Mouse (Mus musculus) brain, adult 2 months (tissue): Measurements from ENCODE around the gene C330021F23Rik.
"Not testable (repeated sequence)": the region's sequence is repeated elsewhere in the genome, so short reads cannot be mapped to it uniquely, and the experiment has no call there.

ENCODE experiments used
- DNase-seq: peaks from one replicate; pipeline ENCODE4 v3.0.0; 2011; ENCODE audit warnings: low read depth, low spot score

C330021F23Rik gene

DNA sequence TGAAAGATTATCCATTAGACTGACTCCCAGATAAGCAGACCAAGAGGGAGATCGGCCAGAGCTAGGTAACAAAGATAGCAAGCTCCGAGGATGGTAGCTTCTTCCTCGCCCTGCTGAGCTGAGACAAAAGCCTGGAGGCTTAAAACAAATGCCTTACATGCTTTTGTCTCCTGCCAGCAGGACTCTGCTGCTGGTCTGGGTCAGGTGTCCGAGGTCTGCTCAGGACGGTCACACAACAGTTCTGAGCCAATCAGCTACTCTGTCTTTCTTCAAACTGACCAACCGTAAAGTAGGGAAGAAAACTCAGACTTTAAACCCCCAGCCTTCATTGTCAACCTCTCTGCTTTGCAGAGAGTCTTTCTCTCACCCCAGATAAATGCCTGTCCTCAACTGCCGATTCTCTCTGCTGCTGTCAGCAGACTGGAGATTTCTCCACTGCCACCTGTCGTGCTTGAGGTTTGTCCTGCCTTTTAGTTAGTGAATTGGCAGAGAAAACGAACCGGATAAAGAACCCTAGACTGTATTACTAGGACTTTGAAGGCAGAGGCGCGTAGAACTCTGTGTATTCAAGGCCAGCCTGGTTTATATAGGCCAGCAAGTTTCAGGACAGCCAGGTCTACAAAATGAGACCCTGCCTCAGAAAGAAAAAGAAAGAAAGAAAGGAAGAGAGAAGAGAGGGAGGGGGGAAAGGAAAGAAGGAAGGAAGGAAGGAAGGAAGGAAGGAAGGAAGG lies at the start of gene C330021F23Rik:
Gene C330021F23Rik, plus strand, starts transcription at position 350 of the 731 bp plus-strand sequence.
- no peak for DNase-seq

DNA sequence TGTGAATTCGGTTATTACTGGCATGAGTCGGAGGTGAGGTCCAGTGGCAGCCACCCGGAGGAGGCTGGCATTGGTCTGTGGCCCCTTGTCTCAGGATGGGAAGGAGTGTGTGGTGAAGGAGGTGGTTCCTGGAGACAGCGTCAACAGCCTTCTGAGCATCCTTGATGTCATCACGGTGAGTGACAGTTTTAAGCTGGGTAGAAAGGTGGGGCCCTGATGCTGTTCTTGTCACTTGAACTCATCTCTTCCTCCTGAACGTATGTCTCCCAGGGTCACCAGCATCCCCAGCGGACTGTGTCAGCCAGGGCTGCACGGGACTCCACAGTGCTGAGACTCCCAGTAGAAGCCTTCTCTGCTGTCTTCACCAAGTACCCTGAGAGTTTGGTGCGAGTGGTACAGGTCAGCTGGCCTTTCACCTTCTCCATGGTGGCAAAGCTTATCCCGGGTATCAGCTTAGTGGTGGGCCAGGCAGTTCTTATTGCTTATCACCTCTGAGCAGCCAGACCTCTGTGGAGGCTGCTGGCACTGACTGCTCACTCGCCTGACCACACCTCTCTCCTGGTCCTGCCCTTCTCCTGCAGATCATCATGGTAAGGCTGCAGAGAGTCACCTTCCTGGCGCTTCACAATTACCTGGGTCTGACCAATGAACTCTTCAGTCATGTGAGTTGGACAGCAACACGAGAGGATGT lies 45.6 kb upstream of the C330021F23Rik start:
- no peak for DNase-seq

DNA sequence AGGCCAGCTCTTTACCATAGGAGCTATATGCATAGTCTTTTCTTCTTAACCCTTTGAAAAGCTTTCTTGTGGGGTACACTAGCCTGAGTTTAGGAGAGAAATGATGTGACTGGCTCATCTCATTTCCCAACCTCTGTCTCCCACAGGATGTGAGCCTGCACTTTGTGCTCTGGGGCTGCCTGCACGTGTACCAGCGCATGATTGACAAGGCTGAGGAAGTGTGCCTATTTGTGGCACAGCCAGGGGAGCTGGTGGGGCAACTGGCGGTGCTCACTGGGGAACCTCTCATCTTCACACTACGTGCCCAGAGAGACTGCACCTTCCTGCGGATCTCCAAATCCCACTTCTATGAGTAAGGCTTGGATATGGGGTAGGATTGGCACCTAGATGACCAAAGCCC lies 37.0 kb upstream of the C330021F23Rik start:
- DNase-seq: no peak

DNA sequence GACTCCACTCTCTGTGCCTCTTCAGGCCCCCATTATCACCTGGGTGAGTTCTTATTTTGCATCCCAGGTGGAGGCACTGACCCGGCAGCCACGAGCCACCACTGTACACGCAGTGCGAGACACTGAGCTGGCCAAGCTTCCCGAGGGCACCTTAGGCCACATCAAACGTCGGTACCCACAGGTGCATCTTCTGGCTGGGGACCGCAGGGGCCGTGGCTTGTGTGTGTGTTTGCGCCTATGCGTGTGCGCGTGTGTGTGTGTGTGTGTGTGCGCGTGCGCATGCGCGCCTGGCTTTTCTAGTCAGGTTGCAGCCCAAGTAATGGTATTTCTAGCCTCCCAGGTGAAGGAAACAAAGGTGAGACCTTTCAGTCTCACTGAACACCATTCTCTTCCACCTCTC lies 35.9 kb upstream of the C330021F23Rik start:
- DNase-seq: no peak

DNA sequence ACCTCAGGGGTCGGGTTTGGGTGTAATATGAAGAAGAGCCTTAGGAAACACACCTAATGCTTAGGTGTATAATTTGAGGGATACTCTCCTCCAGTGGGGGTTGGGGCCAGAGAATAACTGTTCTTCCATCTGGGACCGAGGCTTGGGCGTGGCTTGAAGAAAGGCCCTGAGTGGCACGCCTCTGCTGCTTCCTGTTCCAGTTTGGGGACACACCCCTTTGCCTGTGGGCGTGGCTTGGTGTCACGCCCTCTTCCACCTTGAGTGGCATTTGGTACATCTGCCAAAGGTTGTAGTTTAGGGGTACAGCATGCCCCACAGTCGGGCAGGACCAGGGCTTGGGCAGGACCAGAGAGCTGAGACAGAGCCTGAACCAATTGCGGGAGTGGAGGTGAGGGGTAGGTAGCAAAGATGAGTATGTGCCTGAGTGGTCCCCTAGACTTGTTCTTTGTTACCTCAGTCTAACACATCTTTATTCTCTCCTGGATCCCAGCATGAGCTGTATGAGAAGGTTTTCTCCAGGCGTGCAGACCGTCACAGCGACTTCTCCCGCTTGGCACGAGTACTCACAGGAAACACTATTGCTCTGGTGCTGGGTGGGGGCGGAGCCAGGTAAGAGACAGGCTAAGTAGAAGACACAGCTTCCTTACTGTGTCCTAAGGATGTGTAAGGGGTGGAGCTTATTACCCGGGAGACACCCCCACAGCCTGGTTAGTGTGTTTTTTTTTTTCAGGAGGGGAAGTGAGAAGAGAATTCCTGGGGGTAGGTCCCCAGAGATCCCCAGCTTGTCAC lies 31.5 kb upstream of the C330021F23Rik start:
- DNase-seq: no peak

DNA sequence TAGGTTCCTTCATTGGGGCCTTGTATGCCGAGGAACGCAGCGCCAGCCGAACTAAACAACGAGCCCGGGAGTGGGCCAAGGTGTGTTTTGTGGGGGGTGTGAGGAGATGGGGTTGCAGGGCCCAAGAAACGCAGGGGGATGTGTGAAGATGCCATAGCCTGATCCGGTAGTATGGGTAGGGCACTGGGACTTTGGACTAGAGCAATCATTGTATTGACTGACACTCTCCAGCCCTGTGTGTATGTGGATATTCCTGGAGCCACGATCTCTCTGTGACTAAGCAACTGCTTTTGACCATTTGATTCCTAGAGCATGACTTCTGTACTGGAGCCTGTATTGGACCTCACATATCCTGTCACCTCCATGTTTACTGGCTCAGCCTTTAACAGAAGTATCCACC lies 30.9 kb upstream of the C330021F23Rik start:
- DNase-seq: no peak

DNA sequence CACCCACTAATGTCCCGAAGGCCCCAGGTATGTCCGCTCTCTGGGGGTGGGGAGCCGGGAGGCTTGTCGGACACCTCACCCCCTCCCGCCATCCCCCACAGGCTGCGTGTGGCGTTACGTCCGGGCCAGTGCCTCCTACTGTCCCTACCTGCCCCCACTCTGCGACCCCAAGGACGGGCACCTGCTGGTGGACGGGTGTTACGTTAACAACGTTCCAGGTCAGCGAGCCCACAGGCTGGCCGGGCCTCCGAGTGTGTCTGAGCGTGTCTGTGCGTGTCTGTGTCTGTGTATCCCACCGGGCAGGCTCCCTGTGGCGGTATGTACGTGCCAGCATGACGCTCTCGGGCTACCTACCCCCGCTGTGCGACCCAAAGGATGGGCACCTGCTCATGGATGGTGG lies 30.1 kb upstream of the C330021F23Rik start:
- DNase-seq: no peak

DNA sequence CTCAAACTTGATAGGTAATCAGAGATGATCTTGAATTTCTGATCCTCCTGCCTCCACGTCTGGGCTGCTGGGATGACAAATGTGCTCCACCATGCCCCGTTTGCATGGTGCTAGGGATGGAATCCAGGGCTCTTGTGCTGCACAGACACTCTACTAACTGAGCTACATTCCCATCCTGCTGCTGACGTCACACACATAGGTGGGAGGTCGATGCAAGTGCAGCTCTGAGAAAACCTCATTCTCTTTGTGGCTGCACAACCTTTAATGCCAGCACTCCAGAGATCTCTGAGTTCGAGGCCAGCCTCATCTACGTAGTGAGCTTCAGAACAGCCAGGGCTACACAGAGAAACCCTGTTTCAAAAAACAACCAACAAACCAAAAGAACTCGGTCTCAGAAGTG lies 28.6 kb upstream of the C330021F23Rik start:
- DNase-seq: no peak

DNA sequence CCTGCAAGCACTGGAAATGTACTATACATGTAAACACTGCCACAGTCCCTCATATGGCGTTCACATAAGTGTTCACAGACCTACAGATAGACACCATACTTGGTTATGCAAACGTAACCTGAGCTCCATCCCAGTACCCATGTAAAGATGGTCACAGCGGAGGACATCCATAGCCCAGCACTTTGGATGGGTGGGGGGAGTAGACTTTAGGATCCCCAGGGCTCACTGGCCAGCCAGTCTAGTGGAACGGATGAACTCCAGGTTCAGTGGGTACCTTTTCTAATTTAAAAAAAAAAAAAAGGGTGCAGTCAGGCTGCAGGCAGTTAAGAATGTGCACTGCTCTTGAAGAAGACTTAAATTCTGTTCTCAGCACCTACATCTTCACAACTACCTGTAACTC lies 27.7 kb upstream of the C330021F23Rik start:
- no peak for DNase-seq

DNA sequence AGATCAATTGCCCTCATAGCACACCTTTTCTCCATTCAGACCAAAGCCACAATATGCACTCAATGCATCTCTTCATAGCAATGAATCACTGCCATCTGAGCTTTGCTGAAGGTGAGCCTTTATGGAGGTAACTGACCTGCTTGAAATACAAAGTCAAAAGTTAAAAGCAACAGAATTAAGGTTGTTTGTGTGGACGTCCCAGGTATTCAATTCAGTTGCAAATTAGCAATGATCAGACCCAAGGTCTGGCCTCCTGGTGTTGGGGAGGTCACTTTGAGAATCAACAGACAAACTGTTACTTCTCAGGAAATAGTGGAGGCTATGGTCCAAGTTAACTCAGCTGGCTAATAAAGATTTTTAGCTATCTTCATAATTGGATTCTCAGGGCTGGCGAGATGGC lies 21.3 kb upstream of the C330021F23Rik start:
- no peak for DNase-seq

DNA sequence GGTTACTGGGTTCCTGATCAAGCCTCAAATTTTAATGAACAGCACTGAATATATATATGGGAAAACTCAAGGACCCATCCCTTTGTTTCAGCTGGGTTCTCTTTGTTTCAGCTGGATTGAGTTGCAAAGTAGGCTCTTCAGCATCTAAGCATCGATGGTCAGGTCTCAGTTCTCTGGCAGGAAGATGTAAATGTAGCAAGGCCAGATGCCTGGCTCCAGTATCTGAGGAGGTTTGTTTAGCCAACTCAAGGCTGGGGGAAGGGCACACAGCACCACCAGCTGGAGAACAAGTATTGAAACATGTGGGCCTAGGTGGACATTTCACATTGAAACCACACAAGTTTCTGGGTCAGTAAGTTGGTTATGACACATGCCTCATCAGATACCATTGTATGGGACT lies 15.6 kb upstream of the C330021F23Rik start:
- DNase-seq: no peak

DNA sequence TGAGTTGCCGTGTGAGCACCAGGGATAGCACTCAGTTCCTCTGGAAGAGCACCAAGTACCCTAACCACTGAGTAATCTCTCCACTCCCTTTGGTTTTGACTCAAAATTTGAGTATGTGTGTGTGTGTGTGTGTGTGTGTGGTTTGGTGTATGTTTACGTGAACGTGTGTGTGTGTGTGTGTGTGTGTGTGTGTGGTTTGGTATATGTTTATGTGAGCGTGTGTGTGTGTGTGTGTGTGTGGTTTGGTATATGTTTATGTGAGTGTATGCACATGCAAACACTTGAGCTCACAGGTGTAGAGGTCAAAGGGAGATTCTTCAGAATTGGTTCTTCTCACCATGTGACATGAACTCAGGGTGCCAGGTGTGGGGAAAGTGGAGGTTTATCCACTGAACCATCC lies 11.7 kb upstream of the C330021F23Rik start:
- DNase-seq: no peak

DNA sequence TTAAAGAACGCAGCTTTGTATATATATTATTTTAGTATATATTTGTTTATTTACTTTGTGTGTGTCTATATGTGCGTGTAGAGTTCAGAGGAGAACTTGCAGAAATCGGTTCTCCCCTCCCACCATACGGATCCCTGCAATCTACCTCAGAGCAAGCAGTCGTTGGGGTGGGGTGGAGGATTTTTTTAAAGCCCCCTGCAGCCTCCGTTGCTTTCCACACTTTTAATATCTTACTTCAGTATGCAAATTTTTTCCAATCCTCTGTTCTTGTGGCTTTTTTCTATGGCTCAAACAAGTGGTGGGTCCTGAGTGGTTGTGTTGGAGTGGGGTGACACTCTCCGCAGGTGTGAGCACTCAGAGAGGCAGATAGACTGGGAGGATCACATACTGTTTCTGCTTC lies 588 bp downstream of the C330021F23Rik start:
- DNase-seq: no peak

DNA sequence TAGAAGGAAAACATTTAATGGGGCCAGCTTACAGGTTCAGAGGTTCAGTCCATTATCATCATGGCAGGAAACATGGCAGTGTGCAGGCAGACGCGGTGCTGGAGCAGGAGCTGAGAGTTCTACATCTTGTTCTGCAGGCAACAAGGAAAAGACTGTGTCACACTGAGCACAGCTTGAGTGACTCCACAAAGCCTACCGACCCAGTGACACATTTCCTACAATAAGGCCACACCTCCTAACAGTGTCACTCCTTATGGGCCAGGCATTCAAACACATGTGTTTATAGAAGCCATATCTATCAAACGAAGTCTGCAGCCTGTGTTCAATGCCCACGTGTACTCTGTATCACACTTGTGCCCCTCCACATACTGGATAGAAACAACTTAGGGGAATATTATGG lies 2.0 kb downstream of the C330021F23Rik start:
- no peak for DNase-seq

DNA sequence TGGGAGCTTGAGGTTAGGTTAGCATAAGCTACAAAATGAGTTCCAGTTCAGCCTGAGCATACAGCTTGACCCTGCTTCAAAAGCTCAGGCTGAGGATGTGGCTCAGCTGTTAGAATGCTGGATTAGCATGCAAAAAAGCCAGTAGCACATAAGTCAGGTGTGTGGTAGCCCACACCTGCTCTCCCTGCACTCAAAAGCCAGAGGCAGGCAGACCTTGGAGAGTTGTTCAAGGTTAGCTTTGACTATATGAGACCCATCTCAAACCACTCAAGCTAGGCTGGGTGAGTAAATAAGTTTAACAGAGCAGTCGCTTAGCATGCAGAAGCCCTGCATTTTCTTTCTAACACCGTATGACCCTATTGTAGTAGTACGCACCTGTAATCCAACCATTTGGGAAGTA lies 6.8 kb downstream of the C330021F23Rik start:
- no peak for DNase-seq

DNA sequence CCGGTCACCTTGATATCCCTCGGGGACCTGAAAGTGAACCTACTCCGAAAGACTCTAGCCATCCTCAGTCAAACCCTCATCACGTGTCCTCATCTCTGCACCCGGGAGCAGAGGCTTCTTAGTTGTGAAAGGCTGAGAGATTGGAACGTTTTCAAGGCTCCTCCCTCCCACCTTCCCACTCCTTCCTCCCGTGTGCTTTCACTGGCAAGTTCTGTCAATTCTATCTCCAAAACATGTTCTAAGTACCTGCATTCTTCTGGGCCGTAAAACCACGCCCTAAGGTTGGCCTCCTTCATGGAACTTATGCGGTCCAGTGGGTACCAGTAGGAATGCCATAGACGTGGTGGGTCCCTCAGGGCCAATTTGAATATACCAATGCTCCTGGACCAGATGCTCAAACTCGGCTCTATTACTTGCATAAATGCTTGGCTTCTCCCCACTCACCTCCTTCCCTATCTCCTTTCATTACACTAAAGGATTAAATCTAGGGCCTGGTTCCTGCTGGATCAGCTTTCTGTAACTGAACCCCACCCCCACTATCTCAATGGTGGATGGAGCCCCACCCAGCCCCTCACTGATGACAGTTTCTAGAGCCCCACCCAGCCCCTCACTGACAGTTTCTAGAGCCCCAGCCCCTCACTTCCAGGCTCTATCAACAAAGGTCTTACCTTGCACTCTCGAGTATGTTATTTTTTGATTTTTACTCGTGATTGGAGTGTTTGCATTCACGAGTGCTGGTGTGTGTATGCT lies 8.6 kb downstream of the C330021F23Rik start:
- no peak for DNase-seq

DNA sequence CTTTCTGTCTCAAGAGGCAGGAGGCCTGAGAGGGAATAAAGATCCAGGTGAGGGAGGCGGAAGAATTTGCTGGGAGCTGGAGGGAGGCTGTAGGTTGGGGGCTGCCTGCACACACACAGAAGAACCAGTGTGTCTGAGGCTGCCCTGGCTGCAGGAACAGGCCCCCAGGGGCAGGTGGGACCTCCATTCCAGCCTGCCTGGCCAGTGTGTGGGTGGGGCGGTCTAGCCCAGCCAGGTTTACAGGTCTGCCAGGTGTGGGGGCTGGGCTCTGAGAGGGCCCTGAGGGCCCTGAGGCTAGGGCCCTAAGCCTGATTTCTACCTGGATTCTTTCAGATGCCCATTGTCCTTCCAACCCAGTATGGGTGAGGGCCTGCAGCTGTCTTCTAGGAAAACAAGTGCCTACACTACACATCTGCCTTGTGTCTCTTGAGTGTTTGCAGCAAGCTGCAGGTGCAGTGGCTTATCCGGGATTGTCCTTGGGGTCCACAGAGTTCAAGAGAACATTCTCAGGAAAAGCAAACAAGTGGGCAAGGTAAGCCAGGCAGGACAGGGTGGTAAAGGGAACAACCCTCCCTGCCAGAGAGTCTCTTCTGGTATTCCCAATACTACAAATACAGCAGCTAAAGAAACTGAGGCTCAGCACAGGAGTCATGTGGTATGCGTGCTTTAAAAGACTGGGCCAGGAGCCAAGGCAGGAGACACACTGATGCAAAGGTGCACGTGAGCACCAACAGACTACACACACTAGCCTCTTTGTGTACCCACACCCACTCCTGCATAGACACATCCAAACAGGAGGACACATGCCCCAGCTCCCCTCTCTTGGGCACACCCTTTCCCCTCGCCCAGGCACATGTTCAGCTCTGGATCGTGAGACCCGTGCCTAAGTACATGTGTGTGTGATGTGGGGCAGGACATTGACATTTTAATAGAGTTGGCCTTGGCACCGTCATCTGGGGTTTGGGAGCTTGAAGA lies 11.9 kb downstream of the C330021F23Rik start:
- no peak for DNase-seq

DNA sequence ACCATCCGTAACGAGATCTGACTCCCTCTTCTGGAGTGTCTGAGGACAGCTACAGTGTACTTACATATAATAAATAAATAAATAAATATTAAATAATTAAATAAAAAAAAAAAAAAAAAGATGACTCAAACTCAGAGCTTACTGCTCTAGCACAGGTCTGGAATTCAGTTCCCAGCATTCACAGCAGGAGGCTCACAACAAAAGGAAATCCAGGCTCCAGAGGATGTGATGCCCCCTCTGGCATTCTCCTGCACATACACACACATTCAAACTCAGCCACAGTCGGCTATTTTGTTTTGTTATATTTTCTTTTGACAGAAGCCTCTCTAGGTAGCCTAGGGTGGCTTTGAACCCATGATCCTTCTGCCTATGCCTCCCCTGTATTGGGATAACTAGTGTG lies 14.2 kb downstream of the C330021F23Rik start:
- not testable (repeated sequence) for DNase-seq

DNA sequence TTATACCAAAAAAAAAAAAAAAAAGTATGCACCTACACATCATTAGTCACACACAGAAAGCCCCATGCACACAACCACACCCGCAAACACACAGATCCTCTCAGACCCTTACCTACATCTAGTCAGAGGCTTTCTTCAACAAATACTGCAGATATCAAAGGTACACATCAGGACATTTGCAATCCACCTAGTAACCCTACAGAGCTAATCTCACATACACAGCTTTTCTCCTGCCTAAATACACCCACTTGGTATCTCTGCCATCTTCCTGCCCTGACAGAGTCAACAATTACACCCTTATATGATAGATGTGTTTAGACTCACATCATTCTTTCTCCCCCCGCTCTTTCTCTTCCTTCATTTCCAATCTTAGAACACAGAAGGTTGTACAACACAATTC lies 18.7 kb downstream of the C330021F23Rik start:
- DNase-seq: no peak

DNA sequence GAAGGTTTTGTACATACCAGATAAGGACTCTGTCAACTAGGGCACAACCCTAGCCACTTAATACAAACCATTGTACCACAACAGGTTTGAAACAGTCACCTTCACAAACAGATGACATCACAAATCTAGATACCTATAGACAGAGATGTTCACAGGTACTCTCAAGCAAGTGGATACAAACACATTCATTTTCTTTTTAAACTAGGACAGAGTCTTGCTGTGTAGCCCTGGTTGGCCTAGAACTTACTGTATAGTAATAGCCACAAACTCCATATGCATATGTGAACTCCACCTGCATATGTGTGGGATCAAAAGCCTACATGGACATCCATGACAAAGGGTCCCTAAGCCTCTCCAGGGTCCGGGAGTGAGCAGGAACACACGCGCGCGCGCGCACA lies 19.2 kb downstream of the C330021F23Rik start, which contains the start of gene Camsap3:
Gene Camsap3, plus strand, starts transcription at position 301 of the 398 bp plus-strand sequence.
- DNase-seq: no peak
